Mouse (Mus musculus): ENCODE results near the gene Ldb1.
A peak's percentile ranks its signal among the peaks of the same experiment; 100 is the strongest.

Gene Ldb1

GRCm38 (mm10) chr19:46044271-46044992 lies 582 bp downstream of the Ldb1 start, which contains the start of gene Pprc1:
Gene Pprc1 (plus strand): TSS chr19:46044886.
- DNase-seq (ENCODE audit: low read depth, low spot score), result no peak

- DNase-seq (ENCODE audit: low read depth, low spot score), result no peak
Observed at GRCm38 (mm10) chr19:46043380-46043779, 1.6 kb downstream of the Ldb1 start.

GRCm38 (mm10) chr19:46042476-46043011 lies 2.5 kb downstream of the Ldb1 start:
- peak; percentile 72 for DNase-seq (ENCODE audit: low read depth, low spot score)

- peak; percentile 73 for DNase-seq (ENCODE audit: low read depth, low spot score)
Observed at GRCm38 (mm10) chr19:46041933-46042475, 3.0 kb downstream of the Ldb1 start.

GRCm38 (mm10) chr19:46041299-46041932 lies 3.6 kb downstream of the Ldb1 start:
- no peak for DNase-seq (ENCODE audit: low read depth, low spot score)

GRCm38 (mm10) chr19:46040149-46040902 lies 4.7 kb downstream of the Ldb1 start:
- DNase-seq (ENCODE audit: low read depth, low spot score), result no peak

GRCm38 (mm10) chr19:46039478-46039877 lies 5.5 kb downstream of the Ldb1 start:
- peak; percentile 90 for DNase-seq (ENCODE audit: low read depth, low spot score)

GRCm38 (mm10) chr19:46038851-46039260 lies 6.2 kb downstream of the Ldb1 start:
- DNase-seq (ENCODE audit: low read depth, low spot score), result no peak

GRCm38 (mm10) chr19:46037925-46038850 lies 6.8 kb downstream of the Ldb1 start:
- no peak for DNase-seq (ENCODE audit: low read depth, low spot score)

GRCm38 (mm10) chr19:46037243-46037924 lies 7.6 kb downstream of the Ldb1 start:
- DNase-seq (ENCODE audit: low read depth, low spot score), result peak; percentile 95

GRCm38 (mm10) chr19:46036477-46037242 lies 8.4 kb downstream of the Ldb1 start:
- peak; percentile 79 for DNase-seq (ENCODE audit: low read depth, low spot score)

GRCm38 (mm10) chr19:46035971-46036370 lies 9.0 kb downstream of the Ldb1 start:
- no peak for DNase-seq (ENCODE audit: low read depth, low spot score)

- no peak for DNase-seq (ENCODE audit: low read depth, low spot score)
Observed at GRCm38 (mm10) chr19:46033911-46034310, 11.1 kb downstream of the Ldb1 start.

GRCm38 (mm10) chr19:46032731-46033510 lies 12.1 kb downstream of the Ldb1 start:
- DNase-seq (ENCODE audit: low read depth, low spot score), result no peak

GRCm38 (mm10) chr19:46031689-46032432 lies 13.2 kb downstream of the Ldb1 start:
- DNase-seq (ENCODE audit: low read depth, low spot score), result no peak

GRCm38 (mm10) chr19:46030196-46030983 lies 14.6 kb downstream of the Ldb1 start:
- no peak for DNase-seq (ENCODE audit: low read depth, low spot score)

GRCm38 (mm10) chr19:46029652-46030051 lies 15.4 kb downstream of the Ldb1 start:
- no peak for DNase-seq (ENCODE audit: low read depth, low spot score)

Data from ES-CJ7 (cell line).